Mouse (Mus musculus): ENCODE results near the gene Aloxe3.

DNA sequence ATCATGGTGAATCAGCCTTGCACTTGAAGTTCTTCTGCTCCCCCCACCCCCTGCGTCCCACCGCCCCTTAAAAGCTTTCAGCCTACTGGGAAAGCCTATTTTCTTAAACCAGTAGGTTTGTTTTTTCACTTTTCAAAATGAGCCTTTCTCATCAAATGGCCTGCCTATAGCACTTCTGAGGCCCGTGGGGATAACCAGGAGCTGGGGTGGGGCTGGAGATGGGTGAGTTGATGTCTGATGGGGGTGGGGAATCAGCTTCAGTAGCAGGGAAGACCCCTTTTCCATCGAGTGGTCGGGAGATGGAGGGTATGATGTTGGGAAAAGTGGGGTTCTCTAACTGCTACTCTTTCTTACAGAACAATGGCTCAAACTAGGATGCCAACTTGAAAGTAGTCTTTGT is 8.9 kb upstream of the Aloxe3 start:
- TF ChIP-seq EP300 (IDR thresholded peaks at IDR 0.05; ENCODE audit: low read depth): no peak
- no peak for TF ChIP-seq CTCF (IDR thresholded peaks at IDR 0.05; ENCODE audit: low read depth)
